9 mouse cellular contexts compared by ENCODE assay signal in the genomic region with DNA sequence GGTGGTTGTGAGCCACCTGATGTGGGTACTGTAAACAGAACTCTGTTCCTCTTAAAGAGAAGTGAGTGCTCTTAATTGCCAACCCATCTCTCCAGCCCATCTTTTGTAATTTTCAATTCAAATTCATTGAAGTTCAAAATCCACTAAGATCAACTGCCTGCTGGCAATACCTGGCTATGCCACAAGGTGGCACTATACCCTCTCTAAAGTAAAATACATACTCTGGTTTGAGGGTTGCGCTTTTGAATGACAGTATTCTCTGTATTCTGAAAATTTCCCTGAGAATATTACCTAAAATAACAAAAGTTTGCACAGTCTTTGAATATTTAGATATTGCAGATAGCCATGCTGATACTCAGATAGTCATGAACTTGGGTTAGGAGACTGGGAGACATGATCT. TPM values are rescaled to one million over a fixed set of nuclear protein-coding genes. Genes with fewer than 3 reads are reported as not detected.
DNase-seq lines count a peak whose midpoint lies in the region; ATAC-seq and TF ChIP-seq lines count a peak whose summit lies in the region.
"Had no signal": no experiment of that assay in that cellular context is flagged by ENCODE, and none has a peak within 500 bp of the region (broad histone marks: within the 10 kb centered on the region; RNA-seq: fewer than 3 reads in every experiment).

No protein-coding gene starts in this region.

- TF ChIP-seq CTCF in forebrain, postnatal 0 days (IDR thresholded peaks at IDR 0.05; ENCODE audit: low read depth), result peak; percentile 90

- H3K27me3 ChIP-seq in hindbrain, embryonic 11.5 days (ENCODE audit: control insufficient read depth, insufficient read depth, low read length), result no peaks in the 10 kb centered on the region
- no peaks in the 10 kb centered on the region for H3K27me3 ChIP-seq in hindbrain, embryonic 12.5 days
- H3K27me3 ChIP-seq in forebrain, postnatal 0 days (ENCODE audit: insufficient read depth, low read length), result no peaks in the 10 kb centered on the region
- no peaks in the 10 kb centered on the region for H3K27me3 ChIP-seq in intestine, embryonic 15.5 days (replicated peaks)
- no peaks in the 10 kb centered on the region for H3K27me3 ChIP-seq in stomach, embryonic 14.5 days (ENCODE audit: control insufficient read depth, insufficient read depth, low read length)
- H3K27me3 ChIP-seq: megakaryocyte, embryonic 14.5 days had no signal

- intact Hi-C loops in left cerebral cortex, postnatal 36 days (cut with DNase I), result loop anchor here (2.0 kb wide), 1 partner anchor 316 kb away; no protein-coding TSS in a partner anchor

- H3K27ac ChIP-seq in hindbrain, embryonic 11.5 days (ENCODE audit: low read depth, low read length), result no peak overlapping the region
- H3K27ac ChIP-seq in hindbrain, embryonic 12.5 days, result no peak overlapping the region
- no peak overlapping the region for H3K27ac ChIP-seq in forebrain, postnatal 0 days (ENCODE audit: low read depth, low read length)
- H3K27ac ChIP-seq in intestine, embryonic 15.5 days, result no peak overlapping the region
- H3K27ac ChIP-seq in stomach, embryonic 14.5 days (ENCODE audit: low read length), result no peak overlapping the region

- no peak overlapping the region for H3K9ac ChIP-seq in hindbrain, embryonic 11.5 days (ENCODE audit: low read depth, low read length)
- no peak overlapping the region for H3K9ac ChIP-seq in hindbrain, embryonic 12.5 days
- no peak overlapping the region for H3K9ac ChIP-seq in forebrain, postnatal 0 days
- H3K9ac ChIP-seq in intestine, embryonic 15.5 days, result no peak overlapping the region
- no peak overlapping the region for H3K9ac ChIP-seq in stomach, embryonic 14.5 days (replicated peaks; ENCODE audit: low read depth, low read length)

- no peak overlapping the region for H3K4me2 ChIP-seq in hindbrain, embryonic 11.5 days (replicated peaks; ENCODE audit: low read depth, low read length)
- no peak overlapping the region for H3K4me2 ChIP-seq in hindbrain, embryonic 12.5 days (replicated peaks)
- no peak overlapping the region for H3K4me2 ChIP-seq in forebrain, postnatal 0 days (ENCODE audit: low read depth)
- no peak overlapping the region for H3K4me2 ChIP-seq in intestine, embryonic 15.5 days (replicated peaks)
- no peak overlapping the region for H3K4me2 ChIP-seq in stomach, embryonic 14.5 days (replicated peaks; ENCODE audit: low read depth, low read length)

- peak; percentile 17; the same call in 1 of the 2 replicates for ATAC-seq in hindbrain, embryonic 11.5 days (ENCODE audit: low FRiP score)
- no peak for ATAC-seq in hindbrain, embryonic 12.5 days (ENCODE audit: low FRiP score)
- peak; percentile 75 for ATAC-seq in forebrain, postnatal 0 days
- ATAC-seq in intestine, embryonic 15.5 days, result 0 out of 2 replicates have a peak, but pooled peaks have one; percentile 16
- peak; percentile 61; the same call in 1 of the 2 replicates for ATAC-seq in stomach, embryonic 14.5 days (ENCODE audit: insufficient number of reproducible peaks, insufficient read depth, low FRiP score, low read depth)

- no peaks in the 10 kb centered on the region for H3K9me3 ChIP-seq in hindbrain, embryonic 11.5 days (ENCODE audit: control insufficient read depth, low read length)
- H3K9me3 ChIP-seq in hindbrain, embryonic 12.5 days (replicated peaks), result no peaks in the 10 kb centered on the region
- H3K9me3 ChIP-seq in forebrain, postnatal 0 days (ENCODE audit: low read length), result no peaks in the 10 kb centered on the region
- no peaks in the 10 kb centered on the region for H3K9me3 ChIP-seq in intestine, embryonic 15.5 days
- H3K9me3 ChIP-seq in stomach, embryonic 14.5 days (ENCODE audit: control insufficient read depth, low read depth, low read length), result no peaks in the 10 kb centered on the region
- H3K9me3 ChIP-seq: megakaryocyte, embryonic 14.5 days had no signal

- no peaks in the 10 kb centered on the region for H3K36me3 ChIP-seq in hindbrain, embryonic 11.5 days (ENCODE audit: control insufficient read depth, insufficient read depth, low read length)
- peaks cover 23% of the 10 kb centered on the region for H3K36me3 ChIP-seq in hindbrain, embryonic 12.5 days
- H3K36me3 ChIP-seq in forebrain, postnatal 0 days (ENCODE audit: insufficient read depth), result peaks cover 22% of the 10 kb centered on the region
- H3K36me3 ChIP-seq in intestine, embryonic 15.5 days, result 0 out of 2 replicates have a peak, but pooled peaks cover 6% of the 10 kb centered on the region
- no peaks in the 10 kb centered on the region; the same call in 1 of the 2 replicates for H3K36me3 ChIP-seq in stomach, embryonic 14.5 days (ENCODE audit: control insufficient read depth, insufficient read depth, low read length)

- 75% methylated on average over 1 of the region's 1 CpGs for WGBS in hindbrain, embryonic 11.5 days
- WGBS in hindbrain, embryonic 12.5 days, result 51% methylated on average over 1 of the region's 1 CpGs
- 55% methylated on average over 1 of the region's 1 CpGs for WGBS in forebrain, postnatal 0 days
- 56% methylated on average over 1 of the region's 1 CpGs for WGBS in intestine, embryonic 15.5 days
- WGBS in stomach, embryonic 14.5 days, result 50% methylated on average over 1 of the region's 1 CpGs

- no peak overlapping the region for H3K4me3 ChIP-seq in hindbrain, embryonic 11.5 days (ENCODE audit: low read depth, low read length)
- H3K4me3 ChIP-seq in hindbrain, embryonic 12.5 days, result no peak overlapping the region
- H3K4me3 ChIP-seq in forebrain, postnatal 0 days (ENCODE audit: low read depth, low read length), result no peak overlapping the region
- no peak overlapping the region for H3K4me3 ChIP-seq in intestine, embryonic 15.5 days (replicated peaks)
- H3K4me3 ChIP-seq in stomach, embryonic 14.5 days (ENCODE audit: low read depth, low read length), result no peak overlapping the region
- H3K4me3 ChIP-seq: megakaryocyte, embryonic 14.5 days had no signal

- no peaks in the 10 kb centered on the region for H3K4me1 ChIP-seq in hindbrain, embryonic 11.5 days (replicated peaks; ENCODE audit: control insufficient read depth, insufficient read depth, low read length)
- no peaks in the 10 kb centered on the region for H3K4me1 ChIP-seq in hindbrain, embryonic 12.5 days
- H3K4me1 ChIP-seq in forebrain, postnatal 0 days (ENCODE audit: insufficient read depth), result no peaks in the 10 kb centered on the region
- H3K4me1 ChIP-seq in intestine, embryonic 15.5 days (replicated peaks), result no peaks in the 10 kb centered on the region
- H3K4me1 ChIP-seq in stomach, embryonic 14.5 days (ENCODE audit: control insufficient read depth, insufficient read depth, low read length), result no peaks in the 10 kb centered on the region

- peak; percentile 84 for DNase-seq in hindbrain, embryonic 11.5 days (ENCODE audit: low spot score)
- peak; percentile 55 for DNase-seq in c-Kit-positive CD71-positive TER-119-positive erythroid progenitor cells, embryonic 14.5 days (ENCODE audit: low spot score)
- DNase-seq in forebrain, postnatal 0 days, result peak; percentile 92
- DNase-seq in left cerebral cortex, postnatal 36 days (ENCODE audit: low spot score in 2 of 2), result peak; percentile 39 to 67
- DNase-seq in natural killer cell, adult 2 months (ENCODE audit: low spot score in 2 of 2), result peak; percentile 39 to 63

RNA-seq across cellular contexts. Expression of a gene that starts 18.4 kb away (rescaled TPM):
- 21.5 and 23.2 TPM in 2 replicates for polyA plus RNA-seq in hindbrain, embryonic 11.5 days (2014; fragmentation: Nextera tagmentation; extraction: Ambion mirVana)
- polyA plus RNA-seq in hindbrain, embryonic 12.5 days (2016; fragmentation: Nextera tagmentation; extraction: Ambion mirVana), result 22.5 and 23.5 TPM in 2 replicates
- 14.6 and 18.2 TPM in 2 replicates for total RNA-seq in forebrain, postnatal 0 days (2014; rRNA removed)
- polyA plus RNA-seq in forebrain, postnatal 0 days (2015; fragmentation: Nextera tagmentation; extraction: Ambion mirVana), result 13.2 and 15.0 TPM in 2 replicates
- 15.8 and 17.0 TPM in 2 replicates for polyA plus RNA-seq in intestine, embryonic 15.5 days (2015; fragmentation: Nextera tagmentation; extraction: Ambion mirVana)
- total RNA-seq in left cerebral cortex, postnatal 36 days (2021), result 10 to 100 TPM; 17.3 to 25.0 TPM
- polyA plus RNA-seq in stomach, embryonic 14.5 days (2014; fragmentation: Nextera tagmentation; extraction: Ambion mirVana), result 17.3 and 23.7 TPM in 2 replicates

RNA-seq across cellular contexts. Expression of a gene that starts 28.1 kb away (rescaled TPM):
- 126 TPM in 2 replicates for polyA plus RNA-seq in hindbrain, embryonic 11.5 days (2014; fragmentation: Nextera tagmentation; extraction: Ambion mirVana)
- 113 and 116 TPM in 2 replicates for polyA plus RNA-seq in hindbrain, embryonic 12.5 days (2016; fragmentation: Nextera tagmentation; extraction: Ambion mirVana)
- 2,036 and 2,577 TPM in 2 replicates for total RNA-seq in forebrain, postnatal 0 days (2014; rRNA removed)
- polyA plus RNA-seq in forebrain, postnatal 0 days (2015; fragmentation: Nextera tagmentation; extraction: Ambion mirVana), result 134 and 170 TPM in 2 replicates
- 195 and 208 TPM in 2 replicates for polyA plus RNA-seq in intestine, embryonic 15.5 days (2015; fragmentation: Nextera tagmentation; extraction: Ambion mirVana)
- 100 to 1,000 TPM; 152 to 199 TPM for total RNA-seq in left cerebral cortex, postnatal 36 days (2021)
- polyA plus RNA-seq in stomach, embryonic 14.5 days (2014; fragmentation: Nextera tagmentation; extraction: Ambion mirVana), result 247 and 248 TPM in 2 replicates

RNA-seq across cellular contexts. Expression of a gene that starts 36.1 kb away (rescaled TPM):
- polyA plus RNA-seq in hindbrain, embryonic 11.5 days (2014; fragmentation: Nextera tagmentation; extraction: Ambion mirVana), result 0.09 TPM in 1 of 2 replicates, not detected in the other
- polyA plus RNA-seq in hindbrain, embryonic 12.5 days (2016; fragmentation: Nextera tagmentation; extraction: Ambion mirVana), result not detected in 2 replicates
- 0.10 TPM in 1 of 2 replicates, not detected in the other for total RNA-seq in forebrain, postnatal 0 days (2014; rRNA removed)
- polyA plus RNA-seq in forebrain, postnatal 0 days (2015; fragmentation: Nextera tagmentation; extraction: Ambion mirVana), result 0.10 TPM in 1 of 2 replicates, not detected in the other
- polyA plus RNA-seq in intestine, embryonic 15.5 days (2015; fragmentation: Nextera tagmentation; extraction: Ambion mirVana), result 0.24 and 0.28 TPM in 2 replicates
- under 1 TPM in 1 of 2 experiments, not detected in 1; 0.29 TPM for total RNA-seq in left cerebral cortex, postnatal 36 days (2021)
- polyA plus RNA-seq in stomach, embryonic 14.5 days (2014; fragmentation: Nextera tagmentation; extraction: Ambion mirVana), result 0.27 TPM in 1 of 2 replicates, not detected in the other
